Mouse (Mus musculus) natural killer cell, adult 2 months (primary cell): Measurements from ENCODE around the gene Mlip.

Source experiments
- DNase-seq, 2 experiments: peaks; one replicate each; pipeline ENCODE4 v3.0.0; 2022; ENCODE audit warnings: low spot score in 2 of 2

Mlip gene

GRCm38 (mm10) chr9:77347704-77348103 is 5.1 kb downstream of the Mlip start:
- no peak for DNase-seq

- no peak for DNase-seq
Measured at GRCm38 (mm10) chr9:77344318-77344717, 8.5 kb downstream of the Mlip start.

GRCm38 (mm10) chr9:77340159-77340862 is 12.5 kb downstream of the Mlip start:
- no peak for DNase-seq

GRCm38 (mm10) chr9:77339571-77340148 is 13.1 kb downstream of the Mlip start:
- DNase-seq = no peak

GRCm38 (mm10) chr9:77335370-77335769 is 17.4 kb downstream of the Mlip start:
- DNase-seq = no peak

GRCm38 (mm10) chr9:77318346-77318745 is 34.4 kb downstream of the Mlip start:
- no peak for DNase-seq

GRCm38 (mm10) chr9:77310548-77310947 is 42.2 kb downstream of the Mlip start:
- no peak for DNase-seq

GRCm38 (mm10) chr9:77305417-77305816 is 47.4 kb downstream of the Mlip start:
- no peak for DNase-seq

GRCm38 (mm10) chr9:77302340-77302739 is 50.4 kb downstream of the Mlip start:
- DNase-seq = no peak

GRCm38 (mm10) chr9:77287958-77288357 is 64.8 kb downstream of the Mlip start:
- no peak for DNase-seq

GRCm38 (mm10) chr9:77279371-77279770 is 73.4 kb downstream of the Mlip start:
- DNase-seq = no peak

GRCm38 (mm10) chr9:77278055-77278454 is 74.7 kb downstream of the Mlip start:
- DNase-seq = no peak

GRCm38 (mm10) chr9:77277270-77277669 is 75.5 kb downstream of the Mlip start:
- no peak for DNase-seq

- DNase-seq = no peak
Measured at GRCm38 (mm10) chr9:77276451-77277154, 76.2 kb downstream of the Mlip start.

GRCm38 (mm10) chr9:77272727-77273126 is 80.0 kb downstream of the Mlip start:
- DNase-seq = no peak

GRCm38 (mm10) chr9:77265268-77266017 is 87.3 kb downstream of the Mlip start:
- no peak for DNase-seq

GRCm38 (mm10) chr9:77259052-77259451 is 93.7 kb downstream of the Mlip start:
- no peak for DNase-seq

GRCm38 (mm10) chr9:77258265-77258664 is 94.5 kb downstream of the Mlip start:
- DNase-seq = no peak

- no peak for DNase-seq
Measured at GRCm38 (mm10) chr9:77254514-77254913, 98.3 kb downstream of the Mlip start.

GRCm38 (mm10) chr9:77252761-77253160 is 100.0 kb downstream of the Mlip start:
- DNase-seq = no peak

- no peak for DNase-seq
Measured at GRCm38 (mm10) chr9:77252134-77252533, 100.6 kb downstream of the Mlip start.

GRCm38 (mm10) chr9:77251511-77252112 is 101.2 kb downstream of the Mlip start:
- no peak for DNase-seq
